Mouse (Mus musculus): ENCODE data around the gene Tmem214. TPM values are rescaled to one million over a fixed set of nuclear protein-coding genes. Genes with fewer than 3 reads are reported as not detected.

Gene Tmem214
- polyA plus RNA-seq, 1 experiment from 2014 or later, result 72.5 TPM

DNA sequence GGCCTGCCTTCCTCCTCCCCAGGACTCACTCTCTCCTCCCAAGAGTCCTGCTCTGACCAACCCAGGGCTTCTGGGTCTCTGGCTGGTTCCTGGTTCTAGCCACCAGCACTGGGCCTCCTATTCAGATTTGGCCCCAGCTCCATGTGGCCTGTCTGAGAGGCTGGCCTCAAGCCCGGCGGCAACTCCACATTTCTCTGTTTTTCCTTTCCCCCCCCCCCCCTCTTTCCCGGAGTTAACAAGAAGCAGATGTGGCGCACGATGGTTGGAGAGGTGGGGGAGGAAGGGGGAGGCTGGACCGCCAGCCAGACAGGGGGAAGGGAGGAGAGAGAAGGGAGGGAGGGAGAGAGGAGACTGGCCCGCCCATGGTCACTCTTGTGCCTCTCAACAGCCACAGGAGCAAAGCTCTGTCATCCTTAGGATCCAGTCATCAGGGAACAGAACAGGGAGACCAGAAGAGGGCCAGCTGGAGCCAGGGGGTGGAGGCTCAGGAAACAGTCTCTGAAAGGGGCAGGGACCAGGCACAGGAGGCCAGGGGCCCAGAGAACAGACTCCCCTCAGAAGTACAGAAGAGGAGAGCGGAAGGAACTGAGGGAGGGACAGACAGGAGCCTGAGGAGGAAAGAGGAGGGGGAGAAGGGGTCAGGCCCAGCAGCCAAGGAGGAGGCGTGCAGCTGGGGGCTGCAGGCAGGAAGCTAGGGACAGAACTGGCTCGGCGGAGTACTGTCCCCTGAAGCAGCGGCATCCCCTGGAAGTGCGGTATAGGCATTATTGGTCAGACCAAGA, 45.4 kb downstream of the Tmem214 start, which contains the start of gene Emilin1:
TSS of gene Emilin1 (plus strand) at position 343 of the 782 bp plus-strand sequence.
- no peaks in the 10 kb centered on the region for H3K27me3 ChIP-seq (ENCODE audit: insufficient read depth, low read length)
- peak within 1 kb of the TSS; percentile 98 for H3K27ac ChIP-seq (ENCODE audit: low read depth)
- 0 out of 2 replicates have a peak, but pooled peaks have one; percentile 15 for TF ChIP-seq CTCF (IDR thresholded peaks at IDR 0.05; ENCODE audit: low read depth)
- H3K4me1 ChIP-seq (ENCODE audit: insufficient read depth), result peaks cover 22% of the 10 kb centered on the region
- peaks cover 19% of the 10 kb centered on the region for H3K36me3 ChIP-seq (ENCODE audit: insufficient read depth)
- 6% methylated on average over 13 of the region's 13 CpGs for WGBS
- peak within 1 kb of the TSS; percentile 79 for H3K9ac ChIP-seq
- no peaks in the 10 kb centered on the region for H3K9me3 ChIP-seq (ENCODE audit: low read depth, low read length)
- ATAC-seq (ENCODE audit: insufficient read depth) (peak; percentile 87), DNase-seq (peak; percentile 90)
- peak within 1 kb of the TSS; percentile 63 for H3K4me3 ChIP-seq (ENCODE audit: low read depth, low read length)
- peak within 1 kb of the TSS; percentile 93 for H3K4me2 ChIP-seq

GRCm38 (mm10) chr5:30914101-30914635, 46.4 kb downstream of the Tmem214 start:
- DNase-seq, result peak; percentile 21
- ATAC-seq (ENCODE audit: insufficient read depth), result no peak
- peak overlapping the region; percentile 93 for H3K4me2 ChIP-seq
- TF ChIP-seq CTCF (IDR thresholded peaks at IDR 0.05; ENCODE audit: low read depth), result no peak
- WGBS, result 24% methylated on average over 7 of the region's 7 CpGs
- H3K4me1 ChIP-seq (ENCODE audit: insufficient read depth), result peaks cover 18% of the 10 kb centered on the region
- no peaks in the 10 kb centered on the region for H3K9me3 ChIP-seq (ENCODE audit: low read depth, low read length)
- peaks cover 28% of the 10 kb centered on the region for H3K36me3 ChIP-seq (ENCODE audit: insufficient read depth)
- no peaks in the 10 kb centered on the region for H3K27me3 ChIP-seq (ENCODE audit: insufficient read depth, low read length)
- H3K9ac ChIP-seq, result peak overlapping the region; percentile 79
- H3K27ac ChIP-seq (ENCODE audit: low read depth), result peak overlapping the region; percentile 98
- peak overlapping the region; percentile 63 for H3K4me3 ChIP-seq (ENCODE audit: low read depth, low read length)

GRCm38 (mm10) chr5:30914849-30915248, 47.0 kb downstream of the Tmem214 start:
- H3K27ac ChIP-seq (ENCODE audit: low read depth), result peak overlapping the region; percentile 98
- ATAC-seq (ENCODE audit: insufficient read depth) (no peak), DNase-seq (no peak)
- H3K9ac ChIP-seq, result peak overlapping the region; percentile 79
- H3K4me3 ChIP-seq (ENCODE audit: low read depth, low read length), result peak overlapping the region; percentile 63
- H3K9me3 ChIP-seq (ENCODE audit: low read depth, low read length), result no peaks in the 10 kb centered on the region
- peaks cover 33% of the 10 kb centered on the region for H3K36me3 ChIP-seq (ENCODE audit: insufficient read depth)
- H3K4me1 ChIP-seq (ENCODE audit: insufficient read depth), result peaks cover 13% of the 10 kb centered on the region
- no peaks in the 10 kb centered on the region for H3K27me3 ChIP-seq (ENCODE audit: insufficient read depth, low read length)
- TF ChIP-seq CTCF (IDR thresholded peaks at IDR 0.05; ENCODE audit: low read depth), result no peak
- 40% methylated on average over 6 of the region's 6 CpGs for WGBS
- H3K4me2 ChIP-seq, result peak overlapping the region; percentile 93

GRCm38 (mm10) chr5:30915456-30915855, 47.6 kb downstream of the Tmem214 start:
- H3K4me1 ChIP-seq (ENCODE audit: insufficient read depth), result peaks cover 13% of the 10 kb centered on the region
- peak overlapping the region; percentile 79 for H3K9ac ChIP-seq
- H3K27ac ChIP-seq (ENCODE audit: low read depth), result peak overlapping the region; percentile 98
- H3K9me3 ChIP-seq (ENCODE audit: low read depth, low read length), result no peaks in the 10 kb centered on the region
- H3K36me3 ChIP-seq (ENCODE audit: insufficient read depth), result peaks cover 39% of the 10 kb centered on the region
- peak; percentile 2; the same call in 1 of the 2 replicates for ATAC-seq (ENCODE audit: insufficient read depth)
- peak overlapping the region; percentile 63 for H3K4me3 ChIP-seq (ENCODE audit: low read depth, low read length)
- peak overlapping the region; percentile 93 for H3K4me2 ChIP-seq
- TF ChIP-seq CTCF (IDR thresholded peaks at IDR 0.05; ENCODE audit: low read depth), result no peak
- H3K27me3 ChIP-seq (ENCODE audit: insufficient read depth, low read length), result no peaks in the 10 kb centered on the region
- 28% methylated on average over 9 of the region's 9 CpGs for WGBS
- DNase-seq, result no peak

- H3K27me3 ChIP-seq (ENCODE audit: insufficient read depth, low read length), result no peaks in the 10 kb centered on the region
- DNase-seq (peak; percentile 98), ATAC-seq (ENCODE audit: insufficient read depth) (peak; percentile 53)
- WGBS, result 4% methylated on average over 7 of the region's 7 CpGs
- peaks cover 13% of the 10 kb centered on the region for H3K4me1 ChIP-seq (ENCODE audit: insufficient read depth)
- 0 out of 2 replicates have a peak overlapping the region, but pooled peaks have one; percentile 6 for H3K9ac ChIP-seq
- H3K4me2 ChIP-seq, result peak overlapping the region; percentile 93
- peak overlapping the region; percentile 63 for H3K4me3 ChIP-seq (ENCODE audit: low read depth, low read length)
- peak overlapping the region; percentile 67; the same call in 1 of the 2 replicates for H3K27ac ChIP-seq (ENCODE audit: low read depth)
- TF ChIP-seq CTCF (IDR thresholded peaks at IDR 0.05; ENCODE audit: low read depth), result peak; percentile 82
- H3K36me3 ChIP-seq (ENCODE audit: insufficient read depth), result peaks cover 45% of the 10 kb centered on the region
- H3K9me3 ChIP-seq (ENCODE audit: low read depth, low read length), result no peaks in the 10 kb centered on the region
Observed at GRCm38 (mm10) chr5:30915974-30916433, 48.2 kb downstream of the Tmem214 start.

- DNase-seq, result no peak
- TF ChIP-seq CTCF (IDR thresholded peaks at IDR 0.05; ENCODE audit: low read depth), result no peak
- 92% methylated on average over 9 of the region's 9 CpGs for WGBS
- H3K27me3 ChIP-seq (ENCODE audit: insufficient read depth, low read length), result no peaks in the 10 kb centered on the region
- peaks cover 16% of the 10 kb centered on the region for H3K4me1 ChIP-seq (ENCODE audit: insufficient read depth)
- H3K4me3 ChIP-seq (ENCODE audit: low read depth, low read length), result no peak overlapping the region
- no peak overlapping the region for H3K9ac ChIP-seq
- peak overlapping the region; percentile 93; the same call in 1 of the 2 replicates for H3K4me2 ChIP-seq
- no peaks in the 10 kb centered on the region for H3K9me3 ChIP-seq (ENCODE audit: low read depth, low read length)
- peaks cover 45% of the 10 kb centered on the region for H3K36me3 ChIP-seq (ENCODE audit: insufficient read depth)
- H3K27ac ChIP-seq (ENCODE audit: low read depth), result peak overlapping the region; percentile 20; the same call in 1 of the 2 replicates
- no peak for ATAC-seq (ENCODE audit: insufficient read depth)
Observed at GRCm38 (mm10) chr5:30916841-30917240, 49.0 kb downstream of the Tmem214 start.

- TF ChIP-seq CTCF (IDR thresholded peaks at IDR 0.05; ENCODE audit: low read depth), result no peak
- ATAC-seq (ENCODE audit: insufficient read depth), result no peak
- H3K4me1 ChIP-seq (ENCODE audit: insufficient read depth), result peaks cover 15% of the 10 kb centered on the region
Observed at GRCm38 (mm10) chr5:30917348-30917747, 49.5 kb downstream of the Tmem214 start.

More at GRCm38 (mm10) chr5:30917348-30917747, 49.5 kb downstream of the Tmem214 start:
- H3K9ac ChIP-seq, result 0 out of 2 replicates have a peak overlapping the region, but pooled peaks have one; percentile 2
- H3K9me3 ChIP-seq (ENCODE audit: low read depth, low read length), result no peaks in the 10 kb centered on the region
- no peak for DNase-seq
- H3K4me3 ChIP-seq (ENCODE audit: low read depth, low read length), result no peak overlapping the region
- 84% methylated on average over 11 of the region's 11 CpGs for WGBS
- H3K36me3 ChIP-seq (ENCODE audit: insufficient read depth), result peaks cover 45% of the 10 kb centered on the region
- no peaks in the 10 kb centered on the region for H3K27me3 ChIP-seq (ENCODE audit: insufficient read depth, low read length)
- no peak overlapping the region for H3K27ac ChIP-seq (ENCODE audit: low read depth)
- no peak overlapping the region for H3K4me2 ChIP-seq
